Mouse (Mus musculus) CH12.LX (cell line): ENCODE data around the gene Tnfsf10. TPM values are rescaled to one million over a fixed set of nuclear protein-coding genes. Genes with fewer than 3 reads are reported as not detected.
A peak's percentile ranks its signal among the peaks of the same experiment; 100 is the strongest.

Source experiments
- DNase-seq: peaks from one replicate; pipeline ENCODE4 v3.0.0-alpha.2; 2013; ENCODE audit errors: extremely low read depth
- H3K27ac ChIP-seq: 2 replicates; pipeline ENCODE4 v1.5.1; 2012; ENCODE audit warnings: low read depth, mild to moderate bottlenecking, control low read depth, moderate library complexity; ENCODE audit not compliant: insufficient read depth
- H3K27me3 ChIP-seq: replicated peaks from 2 replicates; pipeline ENCODE3; 2012; ENCODE audit warnings: inconsistent platforms
- H3K36me3 ChIP-seq, 2 experiments: replicated peaks in 1 of 2; 2 replicates each; pipeline versions ENCODE3 to v1.6.1; 2012; ENCODE audit warnings: inconsistent platforms in 1 of 2, low read length in 1 of 2, mild to moderate bottlenecking in 1 of 2, mixed read lengths in 1 of 2, moderate library complexity in 1 of 2; ENCODE audit not compliant: control insufficient read depth in 1 of 2, insufficient read depth in 1 of 2
- H3K4me1 ChIP-seq, 2 experiments: 2 replicates each; pipeline ENCODE4 v1.6.1; 2012; ENCODE audit warnings: inconsistent platforms in 1 of 2, moderate library complexity in 1 of 2; ENCODE audit not compliant: insufficient read depth in 2 of 2, control insufficient read depth in 1 of 2
- H3K4me2 ChIP-seq: 2 replicates; pipeline ENCODE4 v1.6.1; 2012; ENCODE audit warnings: low read depth, mild to moderate bottlenecking, control low read depth; ENCODE audit not compliant: poor library complexity, insufficient read depth, severe bottlenecking
- H3K4me3 ChIP-seq, 3 experiments: fragments of 150-350 bp in 1 of 3; sonication (generic) in 1 of 3; replicated peaks in 1 of 3; 2 replicates each; pipeline versions ENCODE3 to v1.5.1; 2011 to 2012; ENCODE audit warnings: low read depth in 2 of 3, low read length in 2 of 3, mild to moderate bottlenecking in 2 of 3, moderate library complexity in 2 of 3, control low read depth in 1 of 3, improper control_type of control experiment in 1 of 3, inconsistent platforms in 1 of 3, mixed read lengths in 1 of 3; ENCODE audit not compliant: poor library complexity in 1 of 3
- H3K79me2 ChIP-seq: replicated peaks from 2 replicates; pipeline ENCODE4 v1.6.1; 2012; ENCODE audit warnings: mild to moderate bottlenecking, moderate library complexity; ENCODE audit not compliant: control insufficient read depth, poor library complexity, insufficient read depth, severe bottlenecking; ENCODE audit errors: extremely low read depth
- H3K9ac ChIP-seq: 2 replicates; pipeline ENCODE4 v1.6.1; 2012; ENCODE audit warnings: low read depth, mild to moderate bottlenecking, control low read depth, moderate library complexity; ENCODE audit not compliant: insufficient read depth
- H3K9me3 ChIP-seq: replicated peaks from 2 replicates; pipeline ENCODE3; 2012; ENCODE audit warnings: low read length, inconsistent platforms, mixed read lengths
- BHLHE40 ChIP-seq: IDR thresholded peaks from 2 replicates; pipeline ENCODE4 v1.6.1; 2011; ENCODE audit warnings: mild to moderate bottlenecking, low read depth, low read length, improper control_type of control experiment
- CHD1 ChIP-seq: IDR thresholded peaks from 2 replicates; pipeline ENCODE4 v1.6.1; 2012; ENCODE audit warnings: low read depth, low read length, improper control_type of control experiment, inconsistent platforms
- CTCF ChIP-seq, 2 experiments: IDR thresholded peaks in 1 of 2; conservative IDR thresholded peaks in 1 of 2; 2 replicates each; pipeline ENCODE4 v1.5.1; 2011 to 2012; ENCODE audit warnings: low read depth in 2 of 2, low read length in 2 of 2, improper control_type of control experiment in 1 of 2, inconsistent platforms in 1 of 2, mild to moderate bottlenecking in 1 of 2, moderate library complexity in 1 of 2
- ELF1 ChIP-seq: IDR thresholded peaks from 2 replicates; pipeline ENCODE4 v1.6.1; 2014; ENCODE audit warnings: low read depth, mild to moderate bottlenecking, inconsistent platforms, low read length, improper control_type of control experiment
- EP300 ChIP-seq: IDR thresholded peaks from 2 replicates; pipeline ENCODE4 v1.6.1; 2011; ENCODE audit warnings: low read length, improper control_type of control experiment
- GABPA ChIP-seq: IDR thresholded peaks from 2 replicates; pipeline ENCODE4 v1.6.1; 2012; ENCODE audit warnings: low read depth, low read length, improper control_type of control experiment, inconsistent platforms; ENCODE audit not compliant: insufficient replicate concordance
- HCFC1 ChIP-seq: IDR thresholded peaks from 2 replicates; pipeline ENCODE4 v1.6.1; 2012; ENCODE audit warnings: low read depth, mild to moderate bottlenecking, inconsistent platforms, low read length, improper control_type of control experiment
- IRF4 ChIP-seq: IDR thresholded peaks from 2 replicates; pipeline ENCODE4 v1.6.1; 2014; ENCODE audit warnings: low read depth, mild to moderate bottlenecking, inconsistent platforms, low read length, improper control_type of control experiment
- JUND ChIP-seq: conservative IDR thresholded peaks from 2 replicates; pipeline ENCODE4 v1.6.1; 2011; ENCODE audit warnings: low read depth, low read length, improper control_type of control experiment
- KAT2A ChIP-seq: IDR thresholded peaks from 2 replicates; pipeline ENCODE4 v1.6.1; 2012; ENCODE audit warnings: low read length, improper control_type of control experiment, inconsistent platforms; ENCODE audit not compliant: insufficient replicate concordance
- MAFK ChIP-seq: IDR thresholded peaks from 2 replicates; pipeline ENCODE4 v1.6.1; 2011; ENCODE audit warnings: low read length, improper control_type of control experiment; ENCODE audit not compliant: insufficient replicate concordance
- MAZ ChIP-seq: IDR thresholded peaks from 2 replicates; pipeline ENCODE4 v1.6.1; 2012; ENCODE audit warnings: low read depth, mild to moderate bottlenecking, inconsistent platforms, low read length, improper control_type of control experiment, moderate library complexity
- MXI1 ChIP-seq: IDR thresholded peaks from 2 replicates; pipeline ENCODE4 v1.6.1; 2011; ENCODE audit warnings: mild to moderate bottlenecking, low read depth, low read length, improper control_type of control experiment
- MYC ChIP-seq: IDR thresholded peaks from 2 replicates; pipeline ENCODE4 v1.6.1; 2011; ENCODE audit warnings: low read depth, mild to moderate bottlenecking, improper control_type of control experiment, low read length
- NELFE ChIP-seq: IDR thresholded peaks from 2 replicates; pipeline ENCODE4 v1.6.1; 2011; ENCODE audit warnings: low read depth, low read length, improper control_type of control experiment
- POLR2A ChIP-seq: IDR thresholded peaks from 2 replicates; pipeline ENCODE4 v1.6.1; 2011; ENCODE audit warnings: low read depth, mild to moderate bottlenecking, improper control_type of control experiment, low read length
- POLR2AphosphoS2 ChIP-seq: IDR thresholded peaks from 2 replicates; pipeline ENCODE4 v1.6.1; 2011; ENCODE audit warnings: low read depth, low read length, improper control_type of control experiment
- SIN3A ChIP-seq: IDR thresholded peaks from 2 replicates; pipeline ENCODE4 v1.6.1; 2012; ENCODE audit warnings: low read length, improper control_type of control experiment, inconsistent platforms
- ZC3H11A ChIP-seq: IDR thresholded peaks from 2 replicates; pipeline ENCODE4 v1.6.1; 2012; ENCODE audit warnings: low read depth, mild to moderate bottlenecking, inconsistent platforms, low read length, improper control_type of control experiment
- ZKSCAN1 ChIP-seq: IDR thresholded peaks from 2 replicates; pipeline ENCODE4 v1.6.1; 2012; ENCODE audit warnings: low read depth, inconsistent platforms, low read length, improper control_type of control experiment, borderline replicate concordance
- ZMIZ1 ChIP-seq: IDR thresholded peaks from 2 replicates; pipeline ENCODE4 v1.6.1; 2012; ENCODE audit warnings: low read depth, mild to moderate bottlenecking, inconsistent platforms, low read length, improper control_type of control experiment
- ZNF384 ChIP-seq: IDR thresholded peaks from 2 replicates; pipeline ENCODE4 v1.6.1; 2012; ENCODE audit warnings: low read depth, low read length, improper control_type of control experiment, inconsistent platforms
- dilution Hi-C: fragments of 300-500 bp; cut with MboI; formaldehyde crosslinking; loops from 2 replicates; pipeline ENCODE4 v1.14.3; 2020; ENCODE audit warnings: low sequenced_read_pairs; ENCODE audit not compliant: extremely low pct_unique_long_range_greater_than_20kb, extremely low pct_ligation_motif_present
- in situ Hi-C: fragments of 300-500 bp; cut with MboI; formaldehyde crosslinking; loops from 3 replicates; pipeline ENCODE4 v1.14.3; 2019; ENCODE audit warnings: low sequenced_read_pairs, low pct_ligation_motif_present, low pct_unique_long_range_greater_than_20kb, mixed read lengths
- polyA plus RNA-seq: library from polyadenylated mRNA; unstranded; fragments of >175 nt; gene quantifications from 2 replicates; pipeline ENCODE4 v1.2.1, GENCODE M21; 2012; ENCODE audit warnings: low read depth; ENCODE audit not compliant: insufficient read length
- total RNA-seq, 2 experiments: library from RNA; depleted of rRNA; stranded (reverse); fragments of 300-350 nt in 1 of 2; fragments of >200 nt in 1 of 2; gene quantifications; 2 replicates each; pipeline ENCODE4 v1.2.3; 2012 to 2014

Tnfsf10 gene
- total and polyA plus RNA-seq, 3 experiments: 0.17 to 1.0 (median 0.69) TPM

DNA sequence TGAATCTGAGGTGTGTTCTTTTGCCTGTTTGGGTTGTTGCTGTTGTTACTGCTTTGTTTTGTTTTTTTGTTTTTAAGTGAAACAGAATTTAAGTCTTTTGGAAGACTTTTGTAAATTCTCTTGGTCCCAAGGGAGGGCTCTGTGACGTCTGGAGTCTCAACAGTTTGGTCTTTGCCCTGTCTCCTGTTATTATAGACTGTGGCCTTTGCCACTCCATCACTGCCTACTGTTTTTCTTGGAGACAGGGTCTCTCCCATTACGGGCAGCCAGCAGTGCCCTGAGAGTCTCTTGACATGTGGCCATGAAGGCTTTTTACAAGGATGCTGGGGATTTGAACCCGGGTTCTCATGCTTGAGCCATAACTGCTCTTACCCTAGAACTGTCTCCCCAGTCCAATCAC is 22.1 kb downstream of the Tnfsf10 start:
- dilution Hi-C loops: no loop called here
- H3K27ac ChIP-seq: no peak overlapping the region

DNA sequence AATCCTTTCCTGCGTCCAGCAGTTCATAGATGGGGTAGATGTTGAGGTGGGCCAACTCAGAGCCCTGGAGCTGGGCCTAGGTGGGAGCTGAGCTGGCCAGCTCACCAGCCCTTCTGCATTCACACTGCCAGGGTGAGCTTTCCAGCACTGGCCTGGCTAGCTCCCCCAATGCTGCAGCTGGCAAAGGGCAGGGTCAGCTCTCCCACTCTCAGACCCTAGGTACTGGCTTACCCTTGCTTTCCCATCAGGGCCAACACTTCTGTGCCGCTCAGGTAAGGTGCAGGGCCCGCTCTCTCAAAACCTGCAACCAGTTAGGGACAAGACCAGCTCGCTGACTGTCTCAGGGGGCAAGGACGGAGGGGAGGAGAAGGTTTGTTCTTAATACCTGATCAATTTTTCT is 23.9 kb downstream of the Tnfsf10 start:
- Histone ChIP-seq H3K4me3 (no peak overlapping the region), H3K9me3 (no peaks in the 10 kb centered on the region), H3K27ac (no peak overlapping the region), H3K4me1 (0 out of 4 replicates have a peak, but pooled peaks cover 0 to 7% of the 10 kb centered on the region in 2 experiments), H3K79me2 (no peaks in the 10 kb centered on the region), H3K9ac (no peak overlapping the region), H3K36me3 (no peaks in the 10 kb centered on the region)
- in situ Hi-C loops: no loop called here
- TF ChIP-seq MAZ: no peak
- TF ChIP-seq BHLHE40: no peak
- no peak for TF ChIP-seq CTCF (conservative IDR thresholded peaks at IDR 0.05 in 1 of 2, IDR thresholded peaks at IDR 0.05 in 1 of 2; ENCODE audit: low read depth in 2 of 2, low read length in 2 of 2)
- no peak for TF ChIP-seq MXI1
- no peak for TF ChIP-seq GABPA
- no peak for TF ChIP-seq ZKSCAN1
- TF ChIP-seq JUND: no peak
- no peak for TF ChIP-seq ELF1
- TF ChIP-seq SIN3A: no peak
- TF ChIP-seq CHD1: no peak
- TF ChIP-seq ZNF384: no peak
- no peak for TF ChIP-seq MYC
- no peak for TF ChIP-seq ZMIZ1
- no peak for TF ChIP-seq HCFC1
- TF ChIP-seq EP300: no peak
- TF ChIP-seq MAFK: no peak
- TF ChIP-seq NELFE: no peak
- no peak for TF ChIP-seq IRF4
- no peak for TF ChIP-seq POLR2AphosphoS2
- TF ChIP-seq, all 38 proteins: peak for 0
- Histone ChIP-seq H3K27me3 (no peaks in the 10 kb centered on the region), H3K4me2 (no peak overlapping the region)
- no peak for DNase-seq
- dilution Hi-C loops: no loop called here

More for the DNA sequence above, 22.1 kb downstream of the Tnfsf10 start:
- H3K79me2 ChIP-seq: no peaks in the 10 kb centered on the region
- in situ Hi-C loops: loop anchor here (10.0 kb wide), 1 partner anchor 126 kb away; no protein-coding TSS in a partner anchor
- 0 out of 4 replicates have a peak, but pooled peaks cover 0 to 7% of the 10 kb centered on the region in 2 experiments for H3K4me1 ChIP-seq
- H3K27me3 ChIP-seq: no peaks in the 10 kb centered on the region
- H3K9me3 ChIP-seq: no peaks in the 10 kb centered on the region
- no peak for TF ChIP-seq IRF4
- TF ChIP-seq MYC: no peak
- TF ChIP-seq ZC3H11A: no peak
- no peak for TF ChIP-seq SIN3A
- no peak for TF ChIP-seq KAT2A
- TF ChIP-seq POLR2A: no peak
- no peak for TF ChIP-seq HCFC1
- TF ChIP-seq MAZ: no peak
- H3K4me3 ChIP-seq: no peak overlapping the region
- no peak for DNase-seq
- H3K9ac ChIP-seq: no peak overlapping the region
- H3K36me3 ChIP-seq: no peaks in the 10 kb centered on the region
- peak overlapping the region; percentile 56 for H3K4me2 ChIP-seq
